Mouse (Mus musculus) cerebellum, adult 8-10 months (tissue): ENCODE results near the gene Gm17606.
A peak's percentile ranks its signal among the peaks of the same experiment; 100 is the strongest.

Experiments used
- DNase-seq: peaks from one replicate; pipeline ENCODE4 v3.0.0; 2022

The Gm17606 gene

GRCm38 (mm10) chr14:54664477-54665222, 23.9 kb downstream of the Gm17606 start:
- DNase-seq = no peak

DNA sequence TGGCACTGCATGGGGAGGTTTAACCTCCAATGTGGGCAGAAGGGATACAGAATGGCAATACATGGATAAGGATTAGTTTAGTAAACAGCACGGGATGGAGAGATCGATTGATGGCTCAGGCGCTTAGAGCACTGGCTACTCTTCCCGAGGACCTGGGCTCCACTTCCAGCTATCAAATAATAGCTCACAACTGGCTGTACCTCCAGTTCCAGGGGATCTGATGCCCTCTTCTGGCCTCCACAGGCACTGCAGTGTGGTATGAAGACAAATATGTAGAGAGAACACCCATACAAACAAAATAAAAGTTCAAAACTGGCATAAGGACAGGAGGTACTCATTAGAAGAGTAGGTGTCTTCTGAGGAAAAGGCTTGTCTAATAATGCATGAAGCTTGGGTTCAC, 28.6 kb downstream of the Gm17606 start:
- no peak for DNase-seq

DNA sequence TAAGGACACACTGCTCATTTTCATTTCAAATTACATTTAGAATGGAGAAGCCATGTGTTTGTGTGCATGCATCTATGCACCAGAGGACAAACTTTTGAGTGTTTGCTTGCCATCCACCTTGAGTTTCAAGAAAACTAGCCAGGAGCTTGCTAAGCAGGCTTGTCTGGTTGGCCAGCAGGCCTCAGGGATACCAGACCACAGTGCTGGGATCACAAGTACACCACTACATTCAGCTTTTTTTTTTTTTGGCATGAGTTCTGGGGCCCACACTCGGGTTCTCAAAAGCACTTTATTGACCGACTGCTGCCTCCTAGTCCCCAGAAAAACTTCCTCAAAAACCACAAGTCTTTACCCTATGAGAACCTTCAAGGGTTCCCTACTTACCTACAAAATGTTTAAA, 33.6 kb downstream of the Gm17606 start:
- no peak for DNase-seq

- DNase-seq = no peak
These were observed 35.5 kb downstream of the Gm17606 start for GRCm38 (mm10) chr14:54676290-54676689.

GRCm38 (mm10) chr14:54678657-54679304, 38.0 kb downstream of the Gm17606 start:
- no peak for DNase-seq

- no peak for DNase-seq
These were observed 41.6 kb downstream of the Gm17606 start for GRCm38 (mm10) chr14:54682396-54682795.

DNA sequence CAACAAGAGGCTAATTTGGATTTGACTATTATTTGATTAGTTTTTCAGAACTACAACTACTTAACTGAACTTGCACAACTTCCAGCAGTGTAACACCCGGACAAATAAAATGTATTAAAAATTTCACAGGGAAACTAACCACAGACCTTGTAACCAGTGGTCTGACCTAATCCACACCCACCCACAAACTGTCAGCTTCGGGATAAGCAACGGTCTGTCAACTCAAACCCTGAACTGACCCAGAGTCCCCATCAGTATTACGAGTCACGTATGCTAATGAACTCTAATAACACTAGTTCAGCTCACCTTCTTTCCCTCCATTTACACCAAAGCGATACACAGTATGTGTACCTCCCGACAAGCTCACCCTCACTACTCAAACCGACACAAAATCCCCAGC, 44.7 kb downstream of the Gm17606 start:
- no peak for DNase-seq

DNA sequence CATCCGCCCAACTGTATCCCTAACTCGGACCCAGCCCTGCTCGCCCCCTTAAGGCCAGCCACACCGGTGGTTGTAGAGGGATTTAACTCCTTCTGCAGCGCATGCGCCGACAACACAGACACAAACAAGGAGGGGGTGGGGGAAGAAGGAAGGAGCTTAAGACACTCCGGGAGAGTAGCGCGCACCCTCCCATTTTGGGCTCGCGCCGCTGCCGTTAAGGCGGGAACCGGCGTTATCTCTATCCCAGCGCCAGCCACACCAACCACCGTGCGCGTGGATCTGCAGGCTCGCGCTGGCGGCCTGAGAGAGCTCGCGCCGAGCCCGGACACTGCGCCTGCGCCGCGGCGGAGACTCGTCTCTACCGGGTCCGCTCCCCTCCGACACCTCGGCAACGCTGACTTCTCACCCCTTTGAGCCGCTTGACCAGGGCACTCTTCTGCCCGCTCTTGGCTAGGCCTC, 45.3 kb downstream of the Gm17606 start, which contains the start of gene 1700123O20Rik:
Gene 1700123O20Rik (plus strand): TSS at position 154 of the 459 bp plus-strand sequence.
- no peak for DNase-seq

DNA sequence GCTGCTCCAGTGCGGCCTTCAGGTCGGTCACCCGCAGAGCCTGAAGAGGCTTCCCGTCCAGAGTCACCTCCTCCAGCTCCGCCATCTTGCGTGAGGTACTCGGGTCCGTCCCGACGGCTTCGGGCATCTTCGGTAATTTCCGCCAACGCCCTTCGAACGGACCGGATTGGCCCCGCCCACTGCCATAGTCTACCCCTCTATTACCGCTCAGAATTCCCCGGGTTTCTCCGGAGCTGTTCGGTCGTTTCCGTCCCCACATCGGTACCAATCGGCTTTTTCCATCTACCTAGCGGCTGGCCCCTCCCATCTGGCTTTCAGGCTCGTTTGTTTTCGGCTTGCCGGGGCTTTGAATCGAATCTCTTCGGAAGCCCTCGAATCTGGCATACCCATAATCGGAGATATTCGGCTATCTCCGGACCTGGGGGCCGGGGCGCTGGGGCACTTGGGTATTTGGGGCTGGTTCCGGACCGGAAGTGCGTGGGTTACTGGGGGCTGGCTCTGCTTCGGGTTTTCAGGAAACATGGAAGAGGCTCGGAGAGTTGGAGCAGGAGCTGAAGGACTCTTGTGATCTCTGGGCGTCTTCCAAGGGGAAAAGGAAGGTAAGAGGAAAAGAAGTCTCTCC, 45.9 kb downstream of the Gm17606 start, which contains the start of gene Acin1:
Gene Acin1 (minus strand): TSS at position 410 of the 622 bp plus-strand sequence.
- peak; percentile 100 for DNase-seq

DNA sequence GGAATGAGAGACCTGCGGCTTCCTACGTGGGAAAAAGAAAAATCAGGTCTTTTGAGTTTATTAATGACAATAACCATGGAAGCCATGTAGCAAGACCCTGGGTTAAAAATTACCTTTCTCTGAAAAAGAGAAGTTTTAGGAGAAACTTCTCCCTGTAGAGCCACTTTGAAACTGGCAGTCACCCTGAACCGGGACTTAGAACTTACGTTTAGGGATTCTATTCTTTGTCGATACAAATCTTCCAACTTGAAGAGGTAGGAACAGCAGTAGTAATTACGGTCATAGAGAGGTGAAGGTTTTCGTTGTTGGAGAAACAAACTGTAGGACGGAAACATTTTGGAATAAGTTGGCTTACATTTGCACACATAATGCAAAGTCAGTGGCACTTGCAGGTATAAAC, 46.5 kb downstream of the Gm17606 start:
- no peak for DNase-seq

DNA sequence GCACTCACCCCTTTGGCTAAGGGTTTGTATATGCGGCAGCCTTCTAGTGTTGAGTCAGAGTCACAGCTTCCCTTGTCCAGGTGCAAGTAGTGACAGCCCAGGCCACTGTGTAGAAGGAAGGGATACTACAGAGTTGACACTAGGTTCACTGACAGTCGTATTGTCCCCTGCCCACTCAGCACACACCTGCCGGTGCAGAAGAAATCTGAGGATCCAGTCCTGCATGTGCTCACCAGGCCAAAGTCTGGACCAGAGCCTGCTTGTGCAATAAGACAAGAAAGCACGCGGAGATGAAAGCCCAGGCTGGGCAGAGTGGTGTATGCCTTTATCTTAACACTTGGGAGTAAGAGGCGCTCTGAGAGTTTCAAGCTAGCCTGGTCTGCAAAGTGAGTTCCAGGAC, 54.3 kb downstream of the Gm17606 start:
- no peak for DNase-seq

DNA sequence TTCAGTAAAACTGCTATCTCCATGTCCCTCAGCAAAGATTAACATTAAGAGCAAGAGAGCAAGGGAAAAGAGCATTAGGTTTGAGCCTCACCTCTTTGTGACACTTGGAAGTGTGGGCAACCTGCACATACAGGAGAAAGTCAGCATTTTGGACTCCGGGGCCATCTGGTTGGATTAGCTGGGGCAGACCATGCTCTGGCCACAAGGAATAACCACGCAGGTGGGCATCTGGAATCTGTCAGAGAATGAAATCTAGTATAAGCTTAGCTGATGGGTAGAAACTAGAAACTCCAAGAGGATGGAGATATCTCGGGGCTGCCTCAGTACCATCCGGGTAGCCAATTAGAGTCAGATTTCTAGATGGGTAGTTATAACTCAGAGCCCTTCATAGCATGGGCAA, 56.0 kb downstream of the Gm17606 start:
- no peak for DNase-seq
